Mouse (Mus musculus) C2C12 (cell line): ENCODE data around the gene Atxn3. TPM values are rescaled to one million over a fixed set of nuclear protein-coding genes. Genes with fewer than 3 reads are reported as not detected.
A peak's percentile ranks its signal among the peaks of the same experiment; 100 is the strongest.
"Not testable (repeated sequence)": the region's sequence is repeated elsewhere in the genome, so short reads cannot be mapped to it uniquely, and the experiment has no call there.

ENCODE experiments used
- H3K27me3 ChIP-seq: one replicate; pipeline ENCODE4 v1.6.1; 2011; ENCODE audit not compliant: control insufficient read depth, insufficient read depth, insufficient read length
- H3K36me3 ChIP-seq: one replicate; pipeline ENCODE4 v1.6.1; 2011; ENCODE audit not compliant: control insufficient read depth, insufficient read depth
- H3K4me3 ChIP-seq: one replicate; pipeline ENCODE4 v1.5.1; 2011; ENCODE audit warnings: mild to moderate bottlenecking, control low read depth; ENCODE audit not compliant: poor library complexity, insufficient read depth, severe bottlenecking
- H3K79me2 ChIP-seq: one replicate; pipeline ENCODE4 v1.6.1; 2011; ENCODE audit not compliant: control insufficient read depth, insufficient read depth
- H3K79me3 ChIP-seq: one replicate; pipeline ENCODE4 v1.6.1; 2011; ENCODE audit warnings: low read depth, control low read depth
- H3ac ChIP-seq: one replicate; pipeline ENCODE3; 2011; ENCODE audit warnings: low read depth; ENCODE audit not compliant: control insufficient read depth, insufficient read length
- CEBPB ChIP-seq: IDR thresholded peaks from one replicate; pipeline ENCODE4 v1.6.1; 2011; ENCODE audit warnings: low read depth, mild to moderate bottlenecking, control low read depth, moderate library complexity
- CTCF ChIP-seq: IDR thresholded peaks from one replicate; pipeline ENCODE4 v1.5.1; 2011; ENCODE audit not compliant: control insufficient read depth, insufficient read depth, insufficient read length
- FOSL1 ChIP-seq: IDR thresholded peaks from one replicate; pipeline ENCODE4 v1.8.0; 2011; ENCODE audit warnings: mild to moderate bottlenecking, low read length; ENCODE audit not compliant: poor library complexity, insufficient read depth, severe bottlenecking
- MAX ChIP-seq: IDR thresholded peaks from one replicate; pipeline ENCODE4 v1.6.1; 2011; ENCODE audit warnings: mild to moderate bottlenecking, control low read depth
- MYOD1 ChIP-seq: IDR thresholded peaks from one replicate; pipeline ENCODE4 v1.6.1; 2011; ENCODE audit warnings: low read depth; ENCODE audit not compliant: control insufficient read depth, insufficient read length
- MYOG ChIP-seq: IDR thresholded peaks from one replicate; pipeline ENCODE4 v1.6.1; 2011; ENCODE audit not compliant: control insufficient read depth, insufficient read length; ENCODE audit errors: extremely low read depth
- USF1 ChIP-seq: IDR thresholded peaks from one replicate; pipeline ENCODE4 v1.6.1; 2011; ENCODE audit warnings: low read depth, mild to moderate bottlenecking, control low read depth, moderate library complexity
- polyA plus RNA-seq: library from polyadenylated mRNA; unstranded; fragments of >200 nt; fragmentation: generic; extraction: Trizol; gene quantifications from one replicate; pipeline ENCODE4 v1.2.1, GENCODE M21; 2012; ENCODE audit warnings: missing spikeins

The Atxn3 gene
- polyA plus RNA-seq, 1 experiment = 2.0 TPM

- Histone ChIP-seq H3K36me3 (peaks cover 20% of the 10 kb centered on the region), H3K79me3 (peaks cover 78% of the 10 kb centered on the region), H3K4me3 (peak overlapping the region; percentile 85), H3K79me2 (peaks cover 97% of the 10 kb centered on the region), H3K27me3 (no peaks in the 10 kb centered on the region), H3ac (no peak overlapping the region)
- TF ChIP-seq MYOG (no peak), MAX (no peak), MYOD1 (no peak), USF1 (no peak), CEBPB (no peak), FOSL1 (no peak)
These were observed 16.5 kb upstream of the Atxn3 start for GRCm38 (mm10) chr12:101974571-101974970.

- Histone ChIP-seq H3K79me3 (peaks cover 56% of the 10 kb centered on the region), H3K4me3 (no peak overlapping the region)
- TF ChIP-seq MYOG = no peak
- TF ChIP-seq USF1 = no peak
- no peak for TF ChIP-seq CEBPB
- no peak for TF ChIP-seq MYOD1
- TF ChIP-seq MAX = no peak
- TF ChIP-seq CTCF = no peak
These were observed 14.2 kb upstream of the Atxn3 start for GRCm38 (mm10) chr12:101972230-101972629.

GRCm38 (mm10) chr12:101971311-101971710, 13.3 kb upstream of the Atxn3 start:
- H3ac ChIP-seq = no peak overlapping the region
- no peaks in the 10 kb centered on the region for H3K27me3 ChIP-seq
- no peak for TF ChIP-seq USF1
- TF ChIP-seq MYOD1 = no peak
- no peak overlapping the region for H3K4me3 ChIP-seq
- H3K36me3 ChIP-seq = peaks cover 38% of the 10 kb centered on the region
- H3K79me2 ChIP-seq = peaks cover 64% of the 10 kb centered on the region
- H3K79me3 ChIP-seq = peaks cover 47% of the 10 kb centered on the region

More at GRCm38 (mm10) chr12:101972230-101972629, 14.2 kb upstream of the Atxn3 start:
- H3K27me3 ChIP-seq = no peaks in the 10 kb centered on the region
- H3ac ChIP-seq = no peak overlapping the region
- H3K36me3 ChIP-seq = peaks cover 32% of the 10 kb centered on the region
- H3K79me2 ChIP-seq = peaks cover 73% of the 10 kb centered on the region

- H3K27me3 ChIP-seq, H3ac ChIP-seq, H3K4me3 ChIP-seq, H3K36me3 ChIP-seq: not testable (repeated sequence)
- peaks cover 10% of the 10 kb centered on the region for H3K79me3 ChIP-seq
- H3K79me2 ChIP-seq = peaks cover 23% of the 10 kb centered on the region
These were observed 1.1 kb upstream of the Atxn3 start for GRCm38 (mm10) chr12:101958960-101959780.

GRCm38 (mm10) chr12:101958556-101958955, 510 bp upstream of the Atxn3 start:
- Histone ChIP-seq H3K4me3 (no peak overlapping the region), H3K27me3 (no peaks in the 10 kb centered on the region), H3K79me2 (peaks cover 25% of the 10 kb centered on the region), H3K79me3 (peaks cover 10% of the 10 kb centered on the region), H3ac (no peak overlapping the region), H3K36me3 (no peaks in the 10 kb centered on the region)
- TF ChIP-seq FOSL1 = no peak
- no peak for TF ChIP-seq MYOD1
- TF ChIP-seq CTCF = no peak
- TF ChIP-seq MYOG = no peak
- no peak for TF ChIP-seq MAX
- no peak for TF ChIP-seq USF1
- no peak for TF ChIP-seq CEBPB

GRCm38 (mm10) chr12:101957079-101957941, 736 bp downstream of the Atxn3 start:
- Histone ChIP-seq H3K79me2 (peaks cover 33% of the 10 kb centered on the region), H3K79me3 (peaks cover 10% of the 10 kb centered on the region), H3ac (peak overlapping the region; percentile 90), H3K27me3 (no peaks in the 10 kb centered on the region), H3K4me3 (peak overlapping the region; percentile 64), H3K36me3 (no peaks in the 10 kb centered on the region)
- TF ChIP-seq FOSL1 (no peak), MYOG (no peak), MYOD1 (no peak), MAX (no peak), CEBPB (no peak), USF1 (no peak), CTCF (no peak)

GRCm38 (mm10) chr12:101955821-101956220, 2.2 kb downstream of the Atxn3 start:
- H3K4me3 ChIP-seq, H3ac ChIP-seq, H3K36me3 ChIP-seq, H3K27me3 ChIP-seq: not testable (repeated sequence)
- Histone ChIP-seq H3K79me2 (peaks cover 48% of the 10 kb centered on the region), H3K79me3 (peaks cover 13% of the 10 kb centered on the region)
